Mouse (Mus musculus): Measurements from ENCODE around the gene Cd207. TPM values are rescaled to one million over a fixed set of nuclear protein-coding genes. Genes with fewer than 3 reads are reported as not detected.
A peak's percentile ranks its signal among the peaks of the same experiment; 100 is the strongest.

Gene Cd207
- total RNA-seq (2021) (1 to 10 TPM in 1 of 2 experiments, under 1 TPM in 1; 0.86 to 1.1 TPM), polyA plus RNA-seq (2012; rRNA removed) (1.6 and 4.2 TPM in 2 replicates)
- long read RNA-seq, partial matches to known transcripts, result 0 of 2 reads
- long read RNA-seq, other reads (novel, unspliced or antisense), result 0 of 2 reads

- Histone ChIP-seq H3K27ac (no peak within 1 kb of the TSS), H3K9ac (ENCODE audit: low read depth, low read length) (no peak within 1 kb of the TSS), H3K79me2 (replicated peaks; ENCODE audit: control insufficient read depth, insufficient read depth, low read length) (no peaks in the 10 kb centered on the region), H3K4me3 (no peak within 1 kb of the TSS), H3K27me3 (ENCODE audit: control insufficient read depth, insufficient read depth, low read length) (no peaks in the 10 kb centered on the region), H3K4me1 (ENCODE audit: control insufficient read depth, insufficient read depth, low read length) (no peaks in the 10 kb centered on the region), H3K36me3 (ENCODE audit: control insufficient read depth, insufficient read depth, low read length) (no peaks in the 10 kb centered on the region)
- TF ChIP-seq CTCF (IDR thresholded peaks at IDR 0.05), result no peak
- no peak for TF ChIP-seq EP300 (IDR thresholded peaks at IDR 0.05; ENCODE audit: insufficient read depth, low read depth, low read length)
- TF ChIP-seq POLR2A (IDR thresholded peaks at IDR 0.05; ENCODE audit: insufficient read depth, low read depth, low read length), result no peak
- no peak for DNase-seq
- intact Hi-C loops (cut with DNase I), result loop anchor here (10.0 kb wide), 1 partner anchor 323 kb away; no protein-coding TSS in a partner anchor
- WGBS, result 40% methylated on average over 4 of the region's 4 CpGs
Measured at GRCm38 (mm10) chr6:83677757-83678156, at the start of gene Cd207. Cd207 (minus strand) TSS chr6:83677857.

GRCm38 (mm10) chr6:83727178-83727577 is 49.5 kb upstream of the Cd207 start:
- Histone ChIP-seq H3K27ac (no peak overlapping the region), H3K36me3 (ENCODE audit: control insufficient read depth, insufficient read depth, low read length) (no peaks in the 10 kb centered on the region), H3K9ac (ENCODE audit: low read depth, low read length) (no peak overlapping the region), H3K4me1 (ENCODE audit: control insufficient read depth, insufficient read depth, low read length) (no peaks in the 10 kb centered on the region), H3K79me2 (replicated peaks; ENCODE audit: control insufficient read depth, insufficient read depth, low read length) (no peaks in the 10 kb centered on the region), H3K27me3 (ENCODE audit: control insufficient read depth, insufficient read depth, low read length) (no peaks in the 10 kb centered on the region), H3K4me3 (no peak overlapping the region)
- no peak for DNase-seq
- 43% methylated on average over 4 of the region's 4 CpGs for WGBS
- TF ChIP-seq CTCF (IDR thresholded peaks at IDR 0.05) (peak; percentile 40), EP300 (IDR thresholded peaks at IDR 0.05; ENCODE audit: insufficient read depth, low read depth, low read length) (no peak)
- intact Hi-C loops (cut with DNase I), result no loop called here

GRCm38 (mm10) chr6:83722526-83722925 is 44.9 kb upstream of the Cd207 start:
- WGBS, result 17% methylated on average over 6 of the region's 6 CpGs
- TF ChIP-seq POLR2A (IDR thresholded peaks at IDR 0.05; ENCODE audit: insufficient read depth, low read depth, low read length), result no peak
- TF ChIP-seq EP300 (IDR thresholded peaks at IDR 0.05; ENCODE audit: insufficient read depth, low read depth, low read length), result no peak
- no peak for TF ChIP-seq CTCF (IDR thresholded peaks at IDR 0.05)
- intact Hi-C loops (cut with DNase I), result no loop called here
- H3K27ac ChIP-seq, result no peak overlapping the region
- H3K36me3 ChIP-seq (ENCODE audit: control insufficient read depth, insufficient read depth, low read length), result no peaks in the 10 kb centered on the region
- no peaks in the 10 kb centered on the region for H3K79me2 ChIP-seq (replicated peaks; ENCODE audit: control insufficient read depth, insufficient read depth, low read length)
- H3K27me3 ChIP-seq (ENCODE audit: control insufficient read depth, insufficient read depth, low read length), result peaks cover 6% of the 10 kb centered on the region
- H3K4me1 ChIP-seq (ENCODE audit: control insufficient read depth, insufficient read depth, low read length), result no peaks in the 10 kb centered on the region
- H3K9ac ChIP-seq (ENCODE audit: low read depth, low read length), result no peak overlapping the region
- H3K4me3 ChIP-seq, result no peak overlapping the region
- no peak for DNase-seq

GRCm38 (mm10) chr6:83717026-83717425 is 39.4 kb upstream of the Cd207 start:
- intact Hi-C loops (cut with DNase I), result no loop called here
- H3K27ac ChIP-seq, result no peak overlapping the region
- no peak overlapping the region for H3K4me3 ChIP-seq
- 6% methylated on average over 8 of the region's 8 CpGs for WGBS
- no peak for DNase-seq
- H3K79me2 ChIP-seq (replicated peaks; ENCODE audit: control insufficient read depth, insufficient read depth, low read length), result no peaks in the 10 kb centered on the region
- TF ChIP-seq EP300 (IDR thresholded peaks at IDR 0.05; ENCODE audit: insufficient read depth, low read depth, low read length) (no peak), CTCF (IDR thresholded peaks at IDR 0.05) (no peak), POLR2A (IDR thresholded peaks at IDR 0.05; ENCODE audit: insufficient read depth, low read depth, low read length) (no peak)
- peaks cover 33% of the 10 kb centered on the region for H3K27me3 ChIP-seq (ENCODE audit: control insufficient read depth, insufficient read depth, low read length)
- no peak overlapping the region for H3K9ac ChIP-seq (ENCODE audit: low read depth, low read length)
- H3K36me3 ChIP-seq (ENCODE audit: control insufficient read depth, insufficient read depth, low read length), result no peaks in the 10 kb centered on the region
- H3K4me1 ChIP-seq (ENCODE audit: control insufficient read depth, insufficient read depth, low read length), result peaks cover 1% of the 10 kb centered on the region; the same call in 1 of the 2 replicates

- Histone ChIP-seq H3K27me3 (ENCODE audit: control insufficient read depth, insufficient read depth, low read length) (peaks cover 41% of the 10 kb centered on the region), H3K27ac (no peak overlapping the region), H3K4me3 (no peak overlapping the region), H3K79me2 (replicated peaks; ENCODE audit: control insufficient read depth, insufficient read depth, low read length) (no peaks in the 10 kb centered on the region), H3K36me3 (ENCODE audit: control insufficient read depth, insufficient read depth, low read length) (no peaks in the 10 kb centered on the region), H3K4me1 (ENCODE audit: control insufficient read depth, insufficient read depth, low read length) (peaks cover 3% of the 10 kb centered on the region), H3K9ac (ENCODE audit: low read depth, low read length) (no peak overlapping the region)
- TF ChIP-seq EP300 (IDR thresholded peaks at IDR 0.05; ENCODE audit: insufficient read depth, low read depth, low read length), result no peak
- no peak for TF ChIP-seq POLR2A (IDR thresholded peaks at IDR 0.05; ENCODE audit: insufficient read depth, low read depth, low read length)
- DNase-seq, result no peak
- intact Hi-C loops (cut with DNase I), result no loop called here
- WGBS, result 9% methylated on average over 30 of the region's 30 CpGs
Measured at GRCm38 (mm10) chr6:83715461-83716196, 38.0 kb upstream of the Cd207 start.

Measured in heart, adult 2 months (tissue).